Mouse (Mus musculus): ENCODE data around the gene Gpr31b.
"Not testable (repeated sequence)": the region's sequence is repeated elsewhere in the genome, so short reads cannot be mapped to it uniquely, and the experiment has no call there.

DNA sequence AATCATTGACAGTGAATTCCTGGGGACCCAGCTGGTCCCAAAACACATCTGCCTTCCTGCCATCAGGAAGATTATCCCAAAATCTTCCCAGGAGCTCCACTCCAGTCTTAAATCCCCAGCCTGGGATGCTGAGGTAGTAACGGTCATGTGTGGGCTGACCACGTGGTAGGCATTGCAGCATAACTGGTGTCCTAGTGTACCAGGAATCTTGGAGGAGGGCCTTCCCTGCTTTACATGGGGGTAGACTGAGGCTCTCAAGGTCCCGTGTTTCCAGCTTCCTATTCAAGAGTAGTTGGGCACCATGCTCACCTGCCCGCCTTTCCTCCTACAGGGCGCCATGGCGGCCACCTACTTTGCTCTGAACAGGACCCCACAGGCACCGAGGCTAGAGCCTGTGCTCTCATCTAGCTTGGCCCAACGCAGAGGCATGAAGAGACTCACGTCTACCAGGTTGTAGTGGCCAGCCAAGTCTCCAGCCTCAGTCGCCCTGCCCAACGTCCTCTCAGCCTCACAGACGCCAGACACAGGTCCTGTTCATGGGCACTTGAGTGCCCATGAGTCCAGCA, 15.4 kb downstream of the Gpr31b start:
- not testable (repeated sequence) for TF ChIP-seq CTCF (conservative IDR thresholded peaks at IDR 0.05 in 1 of 2, IDR thresholded peaks at IDR 0.05 in 1 of 2; ENCODE audit: low read depth in 2 of 2, low read length in 2 of 2); ZC3H11A (IDR thresholded peaks at IDR 0.05; ENCODE audit: low read depth, low read length); POLR2AphosphoS2 (IDR thresholded peaks at IDR 0.05; ENCODE audit: low read depth, low read length); POLR2A (IDR thresholded peaks at IDR 0.05; ENCODE audit: low read depth, low read length); EP300 (IDR thresholded peaks at IDR 0.05; ENCODE audit: low read length); ZMIZ1 (IDR thresholded peaks at IDR 0.05; ENCODE audit: low read depth, low read length); USF1 (IDR thresholded peaks at IDR 0.05; ENCODE audit: low read depth, low read length)

All from CH12.LX (cell line).